Mouse (Mus musculus): ENCODE measurements around the gene Cldn18.
A peak's percentile ranks its signal among the peaks of the same experiment; 100 is the strongest.

Gene Cldn18

DNA sequence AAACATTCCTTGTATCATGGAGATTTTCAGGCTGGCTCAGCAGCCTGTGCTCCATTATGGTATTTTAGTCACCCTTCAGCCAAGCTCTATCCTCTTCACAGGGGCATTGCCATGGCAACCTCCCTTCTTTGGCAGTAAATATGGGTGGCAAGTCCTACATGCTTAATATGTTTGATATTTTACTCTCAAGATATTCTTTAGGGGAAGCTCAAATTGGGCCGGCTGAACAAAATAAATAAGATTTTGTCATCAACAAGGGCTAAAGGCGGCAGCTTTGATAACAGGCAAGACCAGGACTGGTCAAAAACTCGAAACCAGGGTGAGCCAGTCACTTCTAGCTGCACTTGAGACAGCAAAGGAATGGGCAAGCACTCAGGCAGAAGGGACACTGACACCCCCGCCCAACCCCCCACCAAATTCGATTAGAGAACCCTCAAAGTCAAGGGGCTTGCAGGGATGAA lies 32.0 kb downstream of the Cldn18 start:
- no peak for DNase-seq (ENCODE audit: low spot score)

DNA sequence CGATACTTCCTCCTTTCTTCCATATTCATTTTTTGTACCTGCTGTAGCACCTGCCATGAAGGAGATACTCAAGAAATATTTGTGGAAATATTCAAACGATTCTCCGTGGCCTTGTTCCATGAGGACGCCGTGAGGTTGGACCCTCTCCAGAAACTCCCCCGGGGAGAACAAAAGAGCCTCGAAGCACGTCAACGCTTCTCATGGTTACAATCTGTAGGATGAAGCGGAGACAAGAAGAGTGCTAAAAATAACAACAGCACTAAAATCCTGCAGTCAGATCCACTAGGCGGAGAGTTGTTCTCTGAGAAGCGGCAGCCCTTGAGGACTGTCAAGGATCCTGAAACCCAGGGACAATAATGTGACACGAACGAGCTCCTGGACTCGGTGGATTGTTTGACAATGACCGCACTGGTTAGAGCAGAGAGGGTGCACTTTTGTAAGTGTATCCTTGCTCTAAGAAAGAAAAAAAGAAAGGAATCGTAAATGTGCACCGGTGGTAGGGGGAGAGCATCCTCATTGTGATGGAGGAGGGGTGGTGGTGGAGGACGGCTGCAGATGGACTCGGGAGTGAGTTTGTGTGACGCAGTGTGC lies 35.0 kb downstream of the Cldn18 start:
- peak; percentile 27 for DNase-seq (ENCODE audit: low spot score)

GRCm38 (mm10) chr9:99675714-99676113 lies 41.4 kb downstream of the Cldn18 start:
- DNase-seq (ENCODE audit: low spot score), result no peak

GRCm38 (mm10) chr9:99671603-99672002 lies 45.5 kb downstream of the Cldn18 start:
- DNase-seq (ENCODE audit: low spot score), result no peak

DNA sequence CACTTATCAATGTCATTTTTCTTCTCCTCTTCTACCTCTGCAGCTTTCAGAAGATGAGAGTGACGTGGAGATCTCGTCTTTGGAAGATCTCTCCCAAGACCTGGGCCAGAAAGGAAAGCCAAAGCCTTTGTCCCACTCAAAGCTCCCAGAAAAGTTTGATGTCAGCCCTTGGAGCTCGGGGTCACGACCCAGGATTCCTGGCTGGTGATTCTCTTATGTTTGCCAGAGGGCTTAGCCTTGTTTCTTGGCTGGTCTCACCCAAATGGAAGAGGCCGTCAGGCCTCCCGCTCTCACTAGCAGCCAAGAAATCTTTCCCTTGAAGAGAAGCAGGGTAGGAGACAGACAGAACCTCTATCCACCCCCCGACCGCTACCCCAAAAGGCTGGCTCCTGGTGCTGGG lies 49.5 kb downstream of the Cldn18 start:
- DNase-seq (ENCODE audit: low spot score), result no peak

DNA sequence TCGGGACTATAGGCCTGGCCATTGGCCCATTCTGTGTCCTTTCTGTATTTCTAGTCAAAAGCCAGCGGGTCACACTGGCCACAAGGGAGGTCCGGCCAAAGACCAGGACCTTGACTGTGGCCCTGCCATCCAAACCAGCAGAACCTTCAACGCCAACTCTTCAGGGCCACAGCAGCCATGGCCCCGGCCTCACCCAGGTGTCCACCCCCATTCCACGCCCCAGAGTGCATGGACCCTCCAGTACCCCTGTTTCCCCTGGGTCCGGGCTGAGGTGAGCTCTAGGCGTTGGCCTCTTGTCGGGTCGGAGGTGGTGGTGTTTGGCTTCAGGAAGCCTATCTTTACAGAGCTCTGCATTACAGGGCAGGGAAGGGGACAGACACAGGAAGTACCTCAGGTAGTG lies 54.2 kb downstream of the Cldn18 start:
- DNase-seq (ENCODE audit: low spot score), result no peak

- peak; percentile 36 for DNase-seq (ENCODE audit: low spot score)
Measured at GRCm38 (mm10) chr9:99662406-99662805, 54.7 kb downstream of the Cldn18 start.

- no peak for DNase-seq (ENCODE audit: low spot score)
Measured at GRCm38 (mm10) chr9:99661606-99662166, 55.4 kb downstream of the Cldn18 start.

DNA sequence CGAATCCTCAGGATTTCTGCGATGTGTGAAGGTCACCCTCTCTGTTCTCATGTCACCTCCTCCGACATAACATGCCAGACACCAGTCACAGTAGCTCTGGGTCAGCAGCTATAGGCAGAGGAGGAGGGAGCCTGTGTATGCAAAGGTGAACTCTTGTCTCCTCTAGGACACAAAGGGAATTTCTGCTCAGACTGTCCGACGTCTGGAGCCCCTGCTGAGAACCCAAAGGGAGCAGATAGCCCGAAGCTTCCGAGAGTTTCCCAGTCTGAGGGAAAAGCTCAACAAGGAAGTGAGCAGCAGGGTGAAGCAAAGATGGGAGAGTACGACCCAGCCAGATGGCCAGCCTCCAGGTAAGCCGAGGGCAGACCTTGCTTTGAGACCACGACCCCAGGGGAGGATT lies 56.3 kb downstream of the Cldn18 start:
- no peak for DNase-seq (ENCODE audit: low spot score)

- DNase-seq (ENCODE audit: low spot score), result no peak
Measured at GRCm38 (mm10) chr9:99646102-99646501, 71.0 kb downstream of the Cldn18 start.

- no peak for DNase-seq (ENCODE audit: low spot score)
Measured at GRCm38 (mm10) chr9:99645416-99645815, 71.7 kb downstream of the Cldn18 start.

GRCm38 (mm10) chr9:99639957-99640356 lies 77.1 kb downstream of the Cldn18 start:
- DNase-seq (ENCODE audit: low spot score), result no peak

Data from testis, postnatal 14 days (tissue).